Mouse (Mus musculus): Measurements from ENCODE around the gene Cxcr2.

- TF ChIP-seq CTCF (IDR thresholded peaks at IDR 0.05; ENCODE audit: borderline replicate concordance, control insufficient read depth, extremely low read depth, insufficient read depth, low read length, poor library complexity) (no peak), POLR2A (IDR thresholded peaks at IDR 0.05; ENCODE audit: control insufficient read depth, extremely low read depth, insufficient read depth, low read length, poor library complexity) (no peak)
Observed at GRCm38 (mm10) chr1:74156381-74156910, 2.7 kb downstream of the Cxcr2 start.
